ENCODE assay signal across 8 mouse cellular contexts in the genomic region with DNA sequence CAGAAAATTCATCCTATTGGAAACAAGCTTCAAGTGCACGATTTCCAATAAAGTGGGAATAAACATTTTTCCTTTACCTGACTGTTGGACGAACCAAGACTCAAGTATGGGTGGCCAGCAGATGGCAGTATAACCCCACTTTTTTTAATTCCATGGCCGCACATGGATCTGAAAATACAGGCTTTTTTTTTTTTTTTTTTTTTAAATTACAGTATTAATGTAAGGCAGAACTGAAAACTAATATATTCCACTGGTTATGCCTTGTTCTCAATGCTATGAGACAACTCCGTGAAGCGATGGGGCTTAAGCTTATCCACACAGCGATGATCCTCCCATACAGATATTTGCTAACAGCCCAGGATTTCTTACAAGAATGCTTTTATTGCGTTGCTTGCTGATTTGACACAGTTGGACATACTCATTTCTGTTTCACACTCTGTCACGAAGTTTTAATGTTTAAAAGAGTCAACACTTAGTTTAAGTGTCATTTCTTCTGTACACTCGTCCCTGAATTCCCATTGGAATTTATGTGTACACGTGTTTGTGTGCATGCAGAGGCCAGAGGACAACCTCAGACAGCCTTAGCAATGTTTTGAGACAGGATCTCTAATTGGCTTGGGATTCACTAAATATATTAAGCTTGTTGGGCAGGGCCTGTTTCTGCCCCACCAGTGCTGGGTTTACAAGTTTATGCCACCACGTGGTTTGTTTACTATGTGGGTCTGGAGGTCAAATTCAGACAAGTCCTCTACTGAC.
DNase-seq lines count a peak whose midpoint lies in the region; ATAC-seq lines count a peak whose summit lies in the region.
"Had no signal": no experiment of that assay in that cellular context is flagged by ENCODE, and none has a peak within 500 bp of the region (broad histone marks: within the 10 kb centered on the region; RNA-seq: fewer than 3 reads in every experiment).

No protein-coding gene starts in this region.

- no peak overlapping the region for H3K9ac ChIP-seq in liver, embryonic 11.5 days (ENCODE audit: low read depth, low read length)
- no peak overlapping the region for H3K9ac ChIP-seq in embryonic facial prominence, embryonic 14.5 days (ENCODE audit: low read depth, low read length)
- H3K9ac ChIP-seq in kidney, embryonic 16.5 days (replicated peaks; ENCODE audit: low read length), result no peak overlapping the region
- no peak overlapping the region for H3K9ac ChIP-seq in midbrain, embryonic 12.5 days (replicated peaks)

- H3K36me3 ChIP-seq in liver, embryonic 11.5 days (ENCODE audit: control insufficient read depth, insufficient read depth, low read length), result no peaks in the 10 kb centered on the region
- H3K36me3 ChIP-seq in embryonic facial prominence, embryonic 14.5 days (ENCODE audit: control insufficient read depth, insufficient read depth, low read length), result no peaks in the 10 kb centered on the region
- H3K36me3 ChIP-seq in kidney, embryonic 16.5 days (ENCODE audit: insufficient read depth, low read length), result no peaks in the 10 kb centered on the region
- H3K36me3 ChIP-seq in midbrain, embryonic 12.5 days, result no peaks in the 10 kb centered on the region

- no peaks in the 10 kb centered on the region for H3K4me1 ChIP-seq in liver, embryonic 11.5 days (replicated peaks; ENCODE audit: control insufficient read depth, insufficient read depth, low read length)
- H3K4me1 ChIP-seq in embryonic facial prominence, embryonic 14.5 days (ENCODE audit: control insufficient read depth, insufficient read depth, low read length), result peaks cover 4% of the 10 kb centered on the region; the same call in 1 of the 2 replicates
- H3K4me1 ChIP-seq in kidney, embryonic 16.5 days (ENCODE audit: insufficient read depth, low read length), result no peaks in the 10 kb centered on the region
- no peaks in the 10 kb centered on the region for H3K4me1 ChIP-seq in midbrain, embryonic 12.5 days

- no peak overlapping the region for H3K4me2 ChIP-seq in liver, embryonic 11.5 days
- peak overlapping the region; percentile 32; the same call in 1 of the 2 replicates for H3K4me2 ChIP-seq in embryonic facial prominence, embryonic 14.5 days (ENCODE audit: low read depth, low read length)
- no peak overlapping the region for H3K4me2 ChIP-seq in kidney, embryonic 16.5 days (replicated peaks; ENCODE audit: low read depth, low read length)
- H3K4me2 ChIP-seq in midbrain, embryonic 12.5 days (replicated peaks), result no peak overlapping the region

- H3K4me3 ChIP-seq in liver, embryonic 11.5 days (ENCODE audit: low read depth, low read length), result no peak overlapping the region
- H3K4me3 ChIP-seq in embryonic facial prominence, embryonic 14.5 days (ENCODE audit: low read depth, low read length), result no peak overlapping the region
- no peak overlapping the region for H3K4me3 ChIP-seq in kidney, embryonic 16.5 days (ENCODE audit: low read length)
- no peak overlapping the region for H3K4me3 ChIP-seq in midbrain, embryonic 12.5 days
- H3K4me3 ChIP-seq: erythroblast, embryonic 14.5 days had no signal

- DNase-seq in liver, result peak; percentile 27
- DNase-seq in liver, embryonic 11.5 days (ENCODE audit: low spot score), result no peak
- peak; percentile 61 for DNase-seq in brain, embryonic 18.5 days (ENCODE audit: low read depth, low spot score)
- peak; percentile 79 for DNase-seq in embryonic facial prominence, embryonic 14.5 days (ENCODE audit: low spot score)

- WGBS in liver, embryonic 11.5 days, result 48% methylated on average over 11 of the region's 11 CpGs
- 30% methylated on average over 11 of the region's 11 CpGs for WGBS in embryonic facial prominence, embryonic 14.5 days
- WGBS in kidney, embryonic 16.5 days, result 42% methylated on average over 11 of the region's 11 CpGs
- 42% methylated on average over 11 of the region's 11 CpGs for WGBS in midbrain, embryonic 12.5 days

- H3K9me3 ChIP-seq in liver, embryonic 11.5 days (ENCODE audit: control insufficient read depth, low read length), result no peaks in the 10 kb centered on the region
- no peaks in the 10 kb centered on the region for H3K9me3 ChIP-seq in embryonic facial prominence, embryonic 14.5 days (ENCODE audit: control insufficient read depth, low read length)
- no peaks in the 10 kb centered on the region for H3K9me3 ChIP-seq in kidney, embryonic 16.5 days (ENCODE audit: low read length)
- no peaks in the 10 kb centered on the region for H3K9me3 ChIP-seq in midbrain, embryonic 12.5 days

- H3K27me3 ChIP-seq in liver, embryonic 11.5 days (replicated peaks; ENCODE audit: control insufficient read depth, insufficient read depth, low read length), result no peaks in the 10 kb centered on the region
- H3K27me3 ChIP-seq in embryonic facial prominence, embryonic 14.5 days (replicated peaks; ENCODE audit: control insufficient read depth, insufficient read depth, low read length), result no peaks in the 10 kb centered on the region
- no peaks in the 10 kb centered on the region for H3K27me3 ChIP-seq in kidney, embryonic 16.5 days (ENCODE audit: insufficient read depth, low read length)
- H3K27me3 ChIP-seq in midbrain, embryonic 12.5 days, result no peaks in the 10 kb centered on the region

- no peak for ATAC-seq in liver, embryonic 11.5 days (replicated peaks; ENCODE audit: low FRiP score)
- ATAC-seq in embryonic facial prominence, embryonic 14.5 days (ENCODE audit: low read depth), result no peak
- ATAC-seq in kidney, embryonic 16.5 days (ENCODE audit: low FRiP score, low TSS enrichment), result peak; percentile 57; the same call in 1 of the 2 replicates
- peak; percentile 68 for ATAC-seq in midbrain, embryonic 12.5 days (ENCODE audit: low FRiP score, low read depth)
- ATAC-seq in megakaryocyte, adult 5-6 weeks (ENCODE audit: poor library complexity, severe bottlenecking), result no peak

- H3K27ac ChIP-seq in liver, embryonic 11.5 days (ENCODE audit: low read depth, low read length), result no peak overlapping the region
- no peak overlapping the region for H3K27ac ChIP-seq in embryonic facial prominence, embryonic 14.5 days (replicated peaks; ENCODE audit: low read depth, low read length)
- H3K27ac ChIP-seq in kidney, embryonic 16.5 days (ENCODE audit: low read length), result no peak overlapping the region
- H3K27ac ChIP-seq in midbrain, embryonic 12.5 days (replicated peaks), result no peak overlapping the region

Comparison
In these comparisons a context has a peak if more than half of its experiments do, and no peak if none do; other contexts are left out.
1. ATAC-seq: peak in kidney, embryonic 16.5 days (single experiment) and midbrain, embryonic 12.5 days (single experiment); none in liver, embryonic 11.5 days (single experiment), embryonic facial prominence, embryonic 14.5 days (single experiment) and megakaryocyte, adult 5-6 weeks (single experiment).